Mouse (Mus musculus) cerebellum, postnatal 10 days (tissue): Measurements from ENCODE around the gene Slc25a27.

Experiments
- DNase-seq, 2 experiments: peaks; one replicate each; pipeline ENCODE4 v3.0.0; 2021; ENCODE audit warnings: mixed read lengths in 2 of 2

Gene Slc25a27

GRCm38 (mm10) chr17:43666576-43667289 is at the start of gene Slc25a27:
Gene Slc25a27 (minus strand): TSS chr17:43667214.
- DNase-seq, result peak; percentile 91 to 94

GRCm38 (mm10) chr17:43716601-43717000 is 49.6 kb upstream of the Slc25a27 start:
- DNase-seq, result no peak

DNA sequence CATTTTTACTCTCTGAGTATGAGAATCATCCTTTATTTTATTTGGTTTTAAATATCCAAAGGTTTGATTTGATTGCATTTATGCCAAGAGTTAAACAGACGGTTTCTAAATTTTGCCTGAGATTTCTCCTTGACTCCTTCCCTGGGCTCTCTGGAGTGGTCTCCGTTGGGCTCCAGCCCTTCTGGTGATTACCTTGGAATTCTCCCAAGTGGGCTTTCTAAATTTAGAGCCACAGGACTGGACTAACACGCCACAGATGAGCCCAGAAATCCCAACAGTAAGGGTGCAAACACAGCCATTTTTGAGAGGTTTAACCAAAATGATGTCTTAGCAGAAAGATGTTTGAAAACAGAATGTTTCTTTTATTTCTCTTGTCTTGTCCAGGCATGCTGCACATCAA is 47.2 kb upstream of the Slc25a27 start:
- peak; percentile 58 to 69 for DNase-seq

GRCm38 (mm10) chr17:43711557-43712352 is 44.7 kb upstream of the Slc25a27 start:
- no peak for DNase-seq

DNA sequence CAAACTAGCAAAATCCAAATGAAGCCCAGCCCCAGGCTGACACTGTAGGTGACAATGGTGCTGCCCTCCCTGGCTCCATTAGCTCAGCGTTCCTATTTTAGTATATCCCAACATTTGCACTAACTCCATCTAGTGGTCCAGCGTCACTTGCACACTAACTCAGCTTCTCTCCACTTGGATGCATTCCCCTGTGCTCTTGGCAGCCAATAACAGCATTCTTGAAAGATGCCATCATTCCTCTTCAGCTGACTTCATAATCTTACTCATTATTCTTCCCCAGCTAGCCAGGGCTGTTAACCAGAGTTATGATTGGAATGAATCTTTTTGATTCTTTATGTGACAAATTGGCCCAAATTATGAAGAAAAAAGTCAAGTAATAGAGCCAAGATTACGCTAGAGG is 40.2 kb upstream of the Slc25a27 start:
- DNase-seq, result peak; percentile 48

DNA sequence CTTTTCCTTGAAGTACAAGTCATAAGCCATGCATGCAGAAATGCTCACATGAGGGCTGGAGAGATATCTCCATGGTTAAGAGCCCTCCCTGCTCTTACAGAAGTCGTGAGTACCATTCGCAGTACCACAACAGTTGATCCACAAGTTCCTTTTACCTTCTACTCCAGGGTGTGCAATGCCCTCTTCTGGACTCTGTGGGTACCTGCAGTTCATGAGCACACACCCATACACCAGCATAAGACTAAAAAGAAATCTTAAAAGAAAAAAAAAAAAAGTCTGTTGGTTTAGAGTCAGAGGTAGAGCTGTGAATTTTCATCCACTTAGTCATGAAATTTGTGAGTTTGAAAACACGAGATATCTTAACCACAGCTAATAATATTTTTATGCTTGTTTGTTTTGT is 39.7 kb upstream of the Slc25a27 start:
- no peak for DNase-seq

DNA sequence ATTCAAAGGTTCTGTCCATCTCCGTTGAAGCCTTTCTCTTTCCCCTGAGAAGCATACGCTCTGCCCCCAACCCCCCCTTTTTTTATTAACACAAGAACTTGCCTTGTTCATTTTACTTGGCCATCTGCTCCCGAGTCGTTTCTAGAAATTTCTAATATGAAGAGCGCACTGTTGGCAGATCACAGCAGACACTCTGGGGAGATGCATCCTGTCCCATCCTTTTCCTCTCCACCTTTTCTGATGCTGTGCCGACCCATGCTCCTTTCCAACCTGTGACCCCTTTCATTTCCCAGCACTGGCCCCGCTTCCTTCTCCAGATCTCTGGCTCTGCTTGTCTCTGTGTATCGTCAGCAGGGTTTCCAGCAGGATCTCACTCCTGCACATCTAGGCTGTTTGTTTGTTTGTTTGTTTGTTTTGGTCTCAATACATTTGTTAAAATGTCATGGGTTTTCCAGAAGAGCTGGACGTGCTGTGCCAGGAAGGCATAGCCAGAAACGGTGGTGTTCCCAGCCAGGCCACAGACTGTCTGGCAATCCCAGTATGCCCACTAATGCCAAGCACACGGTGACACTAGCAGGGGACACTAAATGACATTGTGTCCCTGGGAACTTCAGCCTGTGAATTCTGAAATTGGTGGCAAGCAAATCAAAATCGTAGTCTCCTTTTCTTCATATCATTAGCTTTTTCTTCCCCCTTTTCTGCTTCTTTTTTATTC is 37.4 kb upstream of the Slc25a27 start:
- peak; percentile 45 to 61 for DNase-seq

- peak; percentile 83 to 89 for DNase-seq
Measured at GRCm38 (mm10) chr17:43701060-43701459, 34.0 kb upstream of the Slc25a27 start.

DNA sequence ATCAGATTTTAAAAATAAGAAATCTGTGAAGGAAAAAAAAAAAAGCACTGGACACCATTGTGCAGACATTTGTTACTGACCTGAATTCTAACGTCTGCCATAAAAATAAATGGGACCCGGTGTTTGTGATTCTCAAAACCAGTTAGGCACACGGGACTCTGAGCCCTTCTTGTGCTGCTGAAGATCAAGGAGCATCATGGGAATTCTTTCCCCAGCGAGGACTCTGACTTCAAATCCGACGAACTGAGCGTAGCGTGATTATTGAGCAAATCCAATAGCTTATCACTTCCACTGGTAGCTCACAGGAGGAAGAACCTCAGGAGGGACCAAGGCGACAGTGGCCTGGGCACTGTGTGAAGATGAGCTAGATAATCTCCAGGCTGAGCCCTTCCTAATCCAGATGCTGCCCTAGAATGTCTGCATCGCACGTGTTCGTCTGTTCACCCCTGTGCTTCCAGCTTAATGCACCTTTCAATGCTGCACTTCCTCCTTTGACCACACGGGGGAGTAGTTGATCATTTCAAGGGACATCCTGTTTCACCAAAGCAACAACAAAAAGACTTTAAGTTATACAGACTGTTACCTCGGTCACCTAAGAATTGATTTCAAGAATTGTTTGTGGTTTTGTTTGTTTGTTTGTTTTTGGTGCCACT is 32.1 kb upstream of the Slc25a27 start:
- peak; percentile 86 to 92 for DNase-seq

DNA sequence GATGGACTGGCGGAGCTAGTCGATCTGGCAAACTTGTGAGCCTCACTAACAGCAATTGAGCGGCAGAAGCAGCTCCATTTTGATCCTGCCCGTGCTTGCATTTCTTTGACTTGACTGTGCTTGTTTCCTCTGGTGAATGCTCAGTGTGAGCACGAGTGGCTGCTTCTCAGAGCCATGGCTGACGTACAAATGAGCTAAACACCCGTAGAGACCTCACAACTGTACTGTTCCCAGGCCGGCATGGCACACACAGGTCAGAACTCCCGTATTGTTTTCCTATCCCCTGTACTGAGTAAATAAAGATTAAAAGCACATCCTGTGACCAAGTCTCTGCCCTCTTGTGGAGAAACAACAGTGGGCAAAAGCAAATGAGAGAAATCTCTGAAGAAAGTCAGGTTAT is 22.6 kb upstream of the Slc25a27 start:
- DNase-seq, result no peak

DNA sequence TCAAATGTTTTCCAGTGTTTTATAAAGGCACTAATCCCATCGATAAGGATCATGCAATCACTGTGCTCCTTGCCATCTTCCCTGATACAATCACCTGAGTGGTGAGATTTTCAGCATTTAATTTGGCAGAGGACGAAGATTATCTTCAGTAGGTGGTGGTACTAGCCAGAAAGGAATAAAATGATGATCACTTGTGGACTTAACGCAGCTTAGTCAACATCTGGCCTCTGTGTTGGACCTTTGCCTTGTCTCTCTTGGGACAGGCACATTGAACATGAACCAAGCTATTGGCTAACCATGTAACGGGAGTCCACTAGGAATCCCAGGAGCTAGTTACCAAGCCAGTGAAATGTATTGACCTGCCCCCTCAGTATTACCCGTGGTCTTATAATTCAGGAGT is 17.6 kb upstream of the Slc25a27 start:
- DNase-seq, result no peak

- DNase-seq, result no peak
Measured at GRCm38 (mm10) chr17:43684086-43684485, 17.1 kb upstream of the Slc25a27 start.

DNA sequence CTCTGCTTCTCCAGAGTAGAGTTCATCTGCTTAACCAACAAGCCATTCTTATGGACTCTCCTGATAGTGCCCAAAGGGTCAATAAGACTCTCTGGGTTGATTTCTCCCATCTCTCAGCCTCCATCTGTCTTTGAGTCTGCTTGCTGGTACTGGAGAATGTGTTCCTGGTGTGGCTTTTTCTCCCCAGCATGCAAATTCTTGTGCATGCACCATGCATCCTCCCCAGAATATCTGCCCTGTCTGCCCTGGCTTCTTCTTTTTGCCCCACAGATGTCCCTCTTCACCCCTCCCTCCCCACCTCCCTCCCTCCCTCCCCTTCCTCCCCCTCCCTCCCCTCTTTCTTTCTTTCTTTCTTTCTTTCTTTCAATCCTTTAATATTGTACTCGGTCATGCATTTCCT is 10.3 kb upstream of the Slc25a27 start:
- no peak for DNase-seq

GRCm38 (mm10) chr17:43676241-43676640 is 9.2 kb upstream of the Slc25a27 start:
- DNase-seq, result no peak

GRCm38 (mm10) chr17:43675228-43675627 is 8.2 kb upstream of the Slc25a27 start:
- DNase-seq, result peak in 1 of 2 experiments; percentile 9

GRCm38 (mm10) chr17:43671907-43672306 is 4.9 kb upstream of the Slc25a27 start:
- DNase-seq, result no peak

GRCm38 (mm10) chr17:43669145-43669695 is 2.2 kb upstream of the Slc25a27 start:
- peak in 1 of 2 experiments; percentile 12 for DNase-seq

- no peak for DNase-seq
Measured at GRCm38 (mm10) chr17:43667290-43667843, 353 bp upstream of the Slc25a27 start, which contains the start of gene Cyp39a1. Gene Cyp39a1 (plus strand): TSS chr17:43667425.

GRCm38 (mm10) chr17:43651314-43652046 is 15.5 kb downstream of the Slc25a27 start:
- no peak for DNase-seq

GRCm38 (mm10) chr17:43649641-43650436 is 17.2 kb downstream of the Slc25a27 start:
- DNase-seq, result peak; percentile 33 to 48

GRCm38 (mm10) chr17:43646925-43647324 is 20.1 kb downstream of the Slc25a27 start:
- DNase-seq, result no peak
